Mouse (Mus musculus): ENCODE data around the gene Olfr901.

DNA sequence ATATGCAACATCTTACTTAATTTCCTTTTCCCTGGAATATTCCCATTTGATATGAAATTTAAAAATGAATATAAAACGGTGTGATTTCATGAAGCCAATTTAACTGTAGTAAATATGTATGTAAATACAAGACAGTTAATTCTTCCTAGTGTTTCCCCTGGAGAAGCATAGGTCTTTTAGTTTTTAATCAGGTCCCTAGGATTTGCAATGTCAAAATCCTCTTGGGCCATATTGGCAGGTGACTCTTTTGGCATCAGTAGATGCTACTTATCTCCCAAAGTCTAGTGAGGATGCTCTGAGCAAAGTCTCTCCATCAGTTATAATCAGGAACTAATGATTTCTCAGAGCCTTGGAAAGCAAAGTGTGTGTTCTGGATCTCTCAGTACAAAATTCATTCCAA lies at the start of gene Olfr901:
- TF ChIP-seq CTCF (IDR thresholded peaks at IDR 0.05; ENCODE audit: low read depth) (no peak), EP300 (IDR thresholded peaks at IDR 0.05; ENCODE audit: low read depth) (no peak)

All from liver, embryonic 14.5 days (tissue).